Comparison of ENCODE assay signal across 32 mouse cellular contexts in genomic region chr1:53201630-53202199, GRCm38 (mm10). TPM values are rescaled to one million over a fixed set of nuclear protein-coding genes. Genes with fewer than 3 reads are reported as not detected.
DNase-seq lines count a peak whose midpoint lies in the region; ATAC-seq lines count a peak whose summit lies in the region.
"Had no signal": no experiment of that assay in that cellular context is flagged by ENCODE, and none has a peak within 500 bp of the region (broad histone marks: within the 10 kb centered on the region; RNA-seq: fewer than 3 reads in every experiment).

No protein-coding gene starts in this region.

- DNase-seq in embryo, embryonic 11 days, result peak; percentile 46
- DNase-seq in embryo, embryonic 10 days (ENCODE audit: low spot score), result no peak
- peak; percentile 20 for DNase-seq in NIH3T3 (ENCODE audit: low read depth)
- DNase-seq in embryo, embryonic 11.5 days (ENCODE audit: low read depth, low spot score), result peak; percentile 26
- no peak for DNase-seq in thymus, postnatal 14 days
- no peak for DNase-seq in thymus, postnatal 0 days (ENCODE audit: low spot score)
- DNase-seq: adrenal gland, adult 2 months; adrenal gland, postnatal 25 days; cerebellum, adult 11 months; cerebellum, adult 8-10 months; cerebellum, postnatal 14 days; gastrocnemius, postnatal 10 days; heart, adult 18-20 months; heart, postnatal 14 days had no signal

- ATAC-seq in limb, embryonic 12.5 days (ENCODE audit: insufficient number of reproducible peaks, insufficient read depth, low FRiP score, low TSS enrichment, low read depth), result peak; percentile 39
- ATAC-seq in megakaryocyte, adult 5-6 weeks (ENCODE audit: poor library complexity, severe bottlenecking), result no peak
- ATAC-seq: activated CD4-positive, CD25-positive, alpha-beta regulatory T cell, adult 4 months; forebrain, embryonic 14.5 days; hindbrain, postnatal 0 days; intestine, embryonic 15.5 days; Patski had no signal

- H3K27ac ChIP-seq in limb, embryonic 12.5 days, result no peak overlapping the region
- H3K27ac ChIP-seq: embryonic facial prominence, embryonic 15.5 days; forebrain, embryonic 10.5 days; heart, embryonic 15.5 days; hindbrain, embryonic 13.5 days; hindbrain, postnatal 0 days; intestine, embryonic 15.5 days had no signal

- no peaks in the 10 kb centered on the region for H3K9me3 ChIP-seq in limb, embryonic 12.5 days
- H3K9me3 ChIP-seq: embryonic facial prominence, embryonic 15.5 days; forebrain, embryonic 10.5 days; heart, embryonic 15.5 days; hindbrain, embryonic 13.5 days; intestine, embryonic 15.5 days had no signal

- H3K4me3 ChIP-seq in limb, embryonic 12.5 days (replicated peaks), result no peak overlapping the region
- H3K4me3 ChIP-seq: embryonic facial prominence, embryonic 15.5 days; erythroblast, embryonic 14.5 days; forebrain, embryonic 10.5 days; heart, embryonic 15.5 days; hindbrain, embryonic 13.5 days; intestine, embryonic 15.5 days had no signal

- no peak overlapping the region for H3K4me2 ChIP-seq in limb, embryonic 12.5 days
- H3K4me2 ChIP-seq: embryonic facial prominence, embryonic 15.5 days; heart, embryonic 11.5 days; heart, embryonic 15.5 days; hindbrain, embryonic 13.5 days; intestine, embryonic 15.5 days had no signal

- peaks cover 6% of the 10 kb centered on the region; the same call in 1 of the 2 replicates for H3K36me3 ChIP-seq in limb, embryonic 12.5 days
- H3K36me3 ChIP-seq: heart, embryonic 15.5 days; hindbrain, embryonic 13.5 days; intestine, embryonic 15.5 days had no signal

- peaks cover 38% of the 10 kb centered on the region for H3K27me3 ChIP-seq in limb, embryonic 12.5 days
- H3K27me3 ChIP-seq: embryonic facial prominence, embryonic 15.5 days; heart, embryonic 15.5 days; hindbrain, embryonic 13.5 days; intestine, embryonic 15.5 days; Patski had no signal

- H3K9ac ChIP-seq in limb, embryonic 12.5 days (replicated peaks), result no peak overlapping the region
- H3K9ac ChIP-seq: embryonic facial prominence, embryonic 15.5 days; heart, embryonic 15.5 days; hindbrain, embryonic 13.5 days; intestine, embryonic 15.5 days had no signal

- 14% methylated on average over 2 of the region's 2 CpGs for WGBS in limb, embryonic 12.5 days

- peaks cover 36% of the 10 kb centered on the region for H3K4me1 ChIP-seq in limb, embryonic 12.5 days (replicated peaks)
- H3K4me1 ChIP-seq: embryonic facial prominence, embryonic 15.5 days; forebrain, embryonic 10.5 days; hindbrain, embryonic 13.5 days; intestine, embryonic 15.5 days had no signal

RNA-seq across cellular contexts. Expression of gene 1700019A02Rik, which starts 14.3 kb away (rescaled TPM):
- polyA plus RNA-seq in limb, embryonic 12.5 days (2016; fragmentation: Nextera tagmentation; extraction: Ambion mirVana), result not detected in 2 replicates
- total RNA-seq in megakaryocyte, adult 5-6 weeks (2015), result not detected in 2 replicates
- not detected in 2 replicates for total RNA-seq in megakaryocyte, adult 5-6 weeks (2017)
- polyA plus RNA-seq in thymus, postnatal 0 days (2015; fragmentation: Nextera tagmentation; extraction: Ambion mirVana), result not detected in 2 replicates
- total RNA-seq: adrenal gland, adult 2 months; adrenal gland, postnatal 25 days; common myeloid progenitor, adult 5-6 weeks; gastrocnemius, postnatal 10 days; gastrocnemius, postnatal 4 days; heart, adult 18-20 months; heart, postnatal 14 days; hematopoietic stem cell, adult 5-6 weeks; hindbrain, postnatal 0 days; MEL had no signal
- polyA plus RNA-seq: activated CD4-positive, CD25-positive, alpha-beta regulatory T cell, adult 4 months; adrenal gland, adult 2 months; C2C12; embryonic facial prominence, embryonic 15.5 days; erythroblast, embryonic 14.5 days; forebrain, embryonic 10.5 days; forebrain, embryonic 14.5 days; heart, embryonic 11.5 days; heart, embryonic 15.5 days; hindbrain, embryonic 13.5 days; hindbrain, postnatal 0 days; intestine, embryonic 15.5 days; Patski had no signal

Comparison
In these comparisons a context has a peak if more than half of its experiments do, and no peak if none do; other contexts are left out.
1. DNase-seq: peak in embryo, embryonic 11 days (single experiment), NIH3T3 (single experiment) and embryo, embryonic 11.5 days (single experiment); none in embryo, embryonic 10 days (single experiment), thymus, postnatal 14 days (single experiment) and thymus, postnatal 0 days (single experiment).